Mouse (Mus musculus) left cerebral cortex, adult 18-20 months (tissue): ENCODE measurements around the gene Dgkg. TPM values are rescaled to one million over a fixed set of nuclear protein-coding genes. Genes with fewer than 3 reads are reported as not detected.
A peak's percentile ranks its signal among the peaks of the same experiment; 100 is the strongest.

Source experiments
- DNase-seq, 2 experiments: peaks; one replicate each; pipeline ENCODE4 v3.0.0; 2021 to 2022; ENCODE audit warnings: low spot score in 2 of 2, mixed read lengths in 1 of 2
- total RNA-seq, 2 experiments: library from RNA; stranded (reverse); gene quantifications; 2 replicates each; pipeline ENCODE4 v1.2.3; 2021

The Dgkg gene
- total RNA-seq, 2 experiments from 2014 or later: 47.4 to 68.3 TPM

DNA sequence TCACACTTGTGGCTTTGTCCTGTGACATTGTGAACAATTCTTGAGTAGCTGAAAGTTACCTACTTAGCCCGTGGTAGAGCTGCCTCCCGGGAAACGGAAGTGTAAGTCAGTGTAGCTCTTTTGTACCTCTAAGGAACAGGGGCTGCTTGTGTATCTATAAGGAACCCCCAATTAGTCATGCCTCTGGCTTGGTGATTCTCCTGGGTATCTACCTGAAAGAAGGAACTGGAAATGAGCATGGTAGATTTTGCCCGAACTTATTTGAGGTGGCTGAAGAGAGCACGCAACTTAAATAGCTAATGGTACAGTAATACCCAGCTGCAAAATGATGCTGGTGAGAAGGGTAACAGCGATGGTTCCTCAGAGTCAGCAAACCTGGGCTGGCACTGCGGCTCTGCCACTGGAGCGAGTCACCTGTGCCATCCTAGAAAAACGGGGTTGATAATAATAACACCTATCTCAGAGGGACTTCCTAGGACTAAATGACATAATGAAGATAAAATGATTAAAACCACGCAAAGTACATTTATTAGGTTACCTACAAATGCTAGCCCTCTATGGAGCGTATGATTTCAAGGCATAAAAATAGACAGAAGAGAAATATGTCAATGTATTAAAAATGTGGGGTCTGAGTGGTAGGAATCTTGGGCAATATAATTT, 3.1 kb downstream of the Dgkg start:
- no peak for DNase-seq

DNA sequence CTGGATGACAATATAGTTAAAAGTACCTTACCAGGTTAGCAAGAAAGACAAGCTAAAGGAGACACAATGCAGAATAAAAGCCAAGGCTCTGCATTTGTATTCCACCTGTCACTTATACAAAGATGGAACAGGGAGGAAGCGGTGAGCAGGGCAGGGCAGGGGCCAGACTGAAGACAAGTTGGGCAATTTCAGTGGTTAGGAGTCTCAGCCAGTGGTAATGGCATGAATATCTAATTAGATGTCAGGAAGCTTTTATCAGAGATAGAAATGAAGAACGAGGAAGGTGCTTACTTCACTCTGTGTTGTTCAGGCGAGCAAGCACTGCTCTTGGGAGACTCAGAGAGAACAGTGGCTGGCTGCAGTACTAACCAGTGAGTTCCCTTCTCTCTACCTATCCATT, 5.8 kb downstream of the Dgkg start:
- DNase-seq: no peak

- no peak for DNase-seq
These were observed 11.8 kb downstream of the Dgkg start for GRCm38 (mm10) chr16:22645256-22645655.

- no peak for DNase-seq
These were observed 13.6 kb downstream of the Dgkg start for GRCm38 (mm10) chr16:22643460-22643859.

GRCm38 (mm10) chr16:22642953-22643352, 14.1 kb downstream of the Dgkg start:
- no peak for DNase-seq

- no peak for DNase-seq
These were observed 15.0 kb downstream of the Dgkg start for GRCm38 (mm10) chr16:22642054-22642453.

GRCm38 (mm10) chr16:22641588-22641987, 15.4 kb downstream of the Dgkg start:
- DNase-seq: no peak

- DNase-seq: no peak
These were observed 19.7 kb downstream of the Dgkg start for GRCm38 (mm10) chr16:22637311-22637710.

DNA sequence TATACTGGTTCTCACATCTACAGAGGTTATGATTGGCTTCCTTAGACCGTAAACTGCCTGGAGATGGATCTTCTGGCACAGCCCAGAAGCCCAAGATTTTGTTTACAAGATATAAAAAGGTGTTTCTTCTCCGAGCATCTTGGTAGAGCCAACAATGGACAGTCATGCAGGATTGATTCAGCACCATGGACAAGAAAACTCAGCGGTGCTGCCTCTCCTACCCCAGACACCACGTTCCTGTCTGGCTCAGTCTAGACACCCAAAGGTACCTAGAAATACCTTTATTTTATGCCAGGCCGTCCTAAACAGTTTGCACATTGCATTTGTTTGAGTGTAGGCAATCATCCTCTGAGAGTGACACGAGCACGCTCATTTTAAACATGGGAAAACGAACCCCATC, 21.3 kb downstream of the Dgkg start:
- no peak for DNase-seq

DNA sequence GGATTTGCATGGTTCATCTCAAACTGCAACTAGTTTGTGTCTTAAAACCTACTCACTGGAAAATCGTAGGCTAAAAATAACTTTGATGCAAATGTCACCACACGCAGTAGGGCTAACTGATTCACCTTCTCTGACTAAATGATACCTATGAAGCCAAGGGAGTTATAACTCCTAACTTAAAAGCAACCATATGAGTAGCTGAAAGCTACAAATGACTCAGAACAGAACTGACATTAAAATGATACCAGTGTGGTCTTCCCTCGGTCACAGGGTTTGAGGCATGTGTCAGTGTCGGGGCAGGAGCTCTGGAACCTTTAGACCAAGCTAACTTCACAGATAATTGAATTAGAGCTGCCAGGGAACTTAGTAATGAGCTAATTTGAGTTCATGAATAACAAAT, 24.0 kb downstream of the Dgkg start:
- no peak for DNase-seq

GRCm38 (mm10) chr16:22630351-22630750, 26.7 kb downstream of the Dgkg start:
- DNase-seq: no peak

DNA sequence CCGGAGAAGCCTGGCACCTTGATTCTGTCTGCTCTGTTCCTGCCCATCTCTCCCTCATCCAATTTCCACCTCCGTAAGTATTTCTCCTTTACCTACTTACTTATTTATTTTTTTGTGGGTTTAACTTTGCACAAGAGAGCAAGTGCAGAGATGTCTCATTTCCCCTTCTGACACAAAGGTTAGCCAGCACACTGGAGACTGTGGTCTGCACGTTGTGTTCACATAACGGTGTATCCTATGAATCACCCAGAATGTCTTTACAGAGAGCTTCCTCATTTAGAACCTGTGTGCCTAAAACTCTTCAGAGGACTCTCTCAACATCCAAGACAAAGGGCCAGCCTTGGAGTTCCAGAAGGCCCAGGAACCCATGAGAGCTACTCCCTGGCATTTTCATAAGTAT, 27.1 kb downstream of the Dgkg start:
- no peak for DNase-seq

GRCm38 (mm10) chr16:22625987-22626386, 31.0 kb downstream of the Dgkg start:
- DNase-seq: no peak

- no peak for DNase-seq
These were observed 31.6 kb downstream of the Dgkg start for GRCm38 (mm10) chr16:22625412-22625811.

DNA sequence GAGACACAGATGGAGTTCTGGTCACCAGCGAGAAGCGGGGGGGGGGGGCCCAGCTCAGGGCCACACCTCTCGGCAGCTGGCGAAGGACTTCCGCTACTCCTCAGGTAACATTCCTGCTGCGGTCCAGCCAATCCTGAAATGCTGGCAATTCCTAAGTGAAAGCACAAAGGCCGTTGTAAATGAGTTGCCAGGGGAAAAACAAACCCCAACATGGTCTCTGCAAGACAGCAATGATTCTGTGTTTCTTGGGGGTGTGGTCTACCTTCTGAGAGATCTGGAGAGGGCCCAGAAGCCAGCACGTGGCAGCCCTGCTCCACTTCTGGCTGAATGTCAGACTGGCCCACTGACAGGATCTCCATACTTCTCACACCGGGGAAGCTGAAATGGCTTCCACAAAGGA, 34.7 kb downstream of the Dgkg start:
- no peak for DNase-seq

DNA sequence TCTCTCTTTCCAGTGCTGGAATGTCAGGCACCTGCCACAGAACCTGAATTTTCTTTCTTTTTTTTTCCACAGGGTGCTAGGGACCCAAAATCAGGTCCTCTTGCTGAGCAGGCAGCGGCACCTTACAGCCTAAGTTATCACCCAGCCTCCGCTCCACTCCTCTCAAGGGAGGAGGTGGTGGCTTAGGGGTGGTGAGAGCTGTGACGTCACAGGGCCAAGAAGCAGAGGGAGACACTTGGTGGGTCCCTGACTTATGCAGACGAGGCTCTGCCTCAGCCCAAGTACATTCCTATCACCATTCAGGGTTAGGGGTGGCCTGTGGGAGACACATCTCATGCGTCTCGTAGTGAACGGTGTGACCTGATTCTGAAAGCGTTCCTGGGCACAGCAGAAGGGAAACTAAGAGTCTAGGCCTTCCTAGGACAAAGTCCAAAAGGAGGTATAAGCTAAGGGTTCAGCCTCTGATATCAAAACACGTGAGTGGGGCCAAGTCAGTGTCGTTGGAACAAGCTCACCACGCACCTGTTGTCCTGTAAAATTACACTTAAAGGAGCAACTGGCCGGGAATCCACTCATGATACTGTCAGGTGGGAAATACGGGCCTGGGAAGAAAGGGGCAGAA, 35.6 kb downstream of the Dgkg start:
- DNase-seq: no peak

DNA sequence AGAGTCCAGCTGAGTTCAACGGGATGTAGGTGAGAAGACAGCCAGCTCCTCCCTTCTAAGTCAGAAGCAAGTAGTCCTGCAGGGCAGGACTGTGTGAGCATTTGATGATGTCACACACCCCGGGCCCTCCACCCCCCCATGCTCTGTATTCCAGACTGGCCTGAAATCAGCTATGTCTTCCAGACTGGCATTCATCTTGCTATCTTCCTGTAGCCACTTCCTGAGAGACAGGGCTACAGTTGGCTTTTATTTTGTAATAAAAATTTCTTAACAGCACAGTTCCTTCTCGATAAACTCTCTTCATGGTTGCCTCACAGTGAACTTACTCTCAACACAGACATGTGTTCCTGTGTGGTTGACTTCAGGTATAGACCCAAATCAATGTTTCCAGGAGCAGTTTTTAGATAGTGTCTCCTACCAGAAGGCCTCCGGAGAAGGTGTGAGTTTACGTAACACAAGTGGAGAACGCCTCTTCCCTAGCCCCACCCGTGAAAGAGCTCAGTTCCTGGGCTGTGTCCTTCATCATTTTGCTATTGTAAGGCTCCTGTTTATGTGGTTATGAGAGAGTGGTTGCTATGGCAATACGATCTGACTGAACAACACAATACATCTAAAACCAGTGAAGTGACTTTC, 38.5 kb downstream of the Dgkg start:
- peak; percentile 26 to 37 for DNase-seq

DNA sequence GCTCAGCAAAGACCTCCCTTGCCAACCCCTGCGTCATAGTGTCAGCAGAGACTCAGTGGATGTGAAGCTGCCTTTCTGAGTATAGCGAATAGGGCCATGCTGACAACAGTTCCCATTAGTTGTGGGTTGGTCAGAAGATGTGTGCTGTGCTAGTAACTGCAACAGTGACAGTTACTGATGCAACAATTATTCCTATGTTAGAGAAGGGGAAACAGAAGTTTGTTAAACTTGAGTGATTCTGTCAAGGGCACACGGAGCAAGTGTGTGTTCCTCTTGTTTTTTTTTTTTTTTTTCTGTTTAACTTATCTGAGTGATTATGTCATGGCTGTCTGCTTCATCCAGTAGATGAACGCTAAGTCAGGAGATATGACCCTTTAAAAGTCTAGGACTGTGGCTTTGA, 41.2 kb downstream of the Dgkg start:
- DNase-seq: no peak

DNA sequence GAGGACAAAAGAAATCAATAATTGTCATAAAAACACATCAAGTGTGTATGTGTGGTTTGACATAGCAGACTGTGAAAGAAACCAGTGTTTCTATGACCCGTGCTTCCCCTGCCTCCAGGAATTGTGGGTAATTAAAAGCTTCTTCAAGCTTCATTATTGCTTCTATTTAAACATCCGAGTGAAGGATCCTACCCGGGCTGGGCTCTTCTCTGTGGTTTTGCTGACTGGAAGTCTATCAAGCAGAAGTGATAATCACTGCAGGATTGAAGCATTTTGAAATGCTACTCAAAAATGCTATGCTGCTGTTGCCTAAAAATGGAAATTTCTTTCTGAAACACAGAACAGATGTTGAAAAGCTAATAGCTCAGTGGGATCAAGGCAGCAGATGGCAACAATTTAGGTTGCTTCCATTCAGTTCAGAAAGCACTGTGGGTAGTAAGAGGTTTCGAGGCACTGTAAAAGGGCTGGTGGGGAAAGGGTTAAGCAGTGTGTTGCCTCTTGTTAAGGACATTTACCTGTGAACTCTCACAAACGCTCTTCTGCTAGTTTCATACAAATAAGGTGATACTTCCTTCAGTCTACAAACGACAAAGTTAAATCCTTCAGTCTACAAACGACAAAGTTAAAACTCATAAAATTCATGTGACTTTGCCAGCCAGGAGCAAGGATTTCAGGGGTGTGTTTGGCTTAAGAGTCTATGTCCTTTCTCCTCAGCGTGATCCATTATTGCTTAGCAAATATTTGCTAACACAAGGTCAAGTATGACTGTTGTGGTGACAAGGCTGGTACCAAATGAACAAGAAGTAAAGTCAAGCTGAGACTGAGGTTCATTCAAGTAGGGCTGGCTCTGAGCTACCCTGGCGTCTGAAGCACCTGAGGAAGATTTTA, 43.6 kb downstream of the Dgkg start:
- no peak for DNase-seq

DNA sequence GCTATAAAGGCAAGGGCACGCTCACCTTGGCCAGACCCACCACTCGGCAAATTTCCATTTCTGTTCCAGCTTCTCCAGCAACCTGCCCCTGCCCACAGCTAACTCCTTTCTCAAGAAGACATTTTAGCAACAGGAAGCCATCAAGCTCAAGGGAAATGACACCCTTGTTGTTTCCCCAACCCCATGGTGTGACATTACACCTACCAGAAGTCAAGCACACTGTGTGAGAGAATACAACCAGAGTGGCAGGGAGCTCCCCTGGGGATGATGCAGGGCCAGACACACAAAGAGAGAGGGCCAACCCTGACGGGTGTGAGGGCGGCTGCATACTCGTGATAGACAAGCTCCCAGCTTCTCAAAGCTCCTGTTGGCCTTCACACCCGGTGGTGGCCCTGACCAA, 49.0 kb downstream of the Dgkg start:
- no peak for DNase-seq

DNA sequence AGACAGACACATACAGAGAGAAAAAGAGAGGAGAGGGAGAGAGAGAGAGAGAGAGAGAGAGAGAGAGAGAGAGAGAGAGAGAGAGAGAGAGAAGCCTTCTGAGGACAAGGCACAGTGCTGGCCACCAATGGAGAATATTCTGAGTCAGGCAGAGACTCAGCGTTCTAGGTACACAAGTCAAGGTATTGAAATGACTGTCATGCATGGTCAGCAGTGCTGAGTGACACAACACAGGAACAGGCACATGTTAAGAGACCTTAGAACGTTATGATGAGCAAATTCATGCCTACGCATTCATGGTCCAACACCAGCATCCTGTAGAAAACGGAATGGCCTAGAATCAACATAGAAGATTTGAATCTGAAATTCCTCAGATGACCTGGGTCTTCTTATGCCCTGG, 50.0 kb downstream of the Dgkg start:
- no peak for DNase-seq

GRCm38 (mm10) chr16:22602399-22602798, 54.6 kb downstream of the Dgkg start:
- no peak for DNase-seq
